Mouse (Mus musculus) mammary gland, adult 2 months (tissue): Measurements from ENCODE around the gene Clgn. TPM values are rescaled to one million over a fixed set of nuclear protein-coding genes. Genes with fewer than 3 reads are reported as not detected.

ENCODE experiments used
- polyA plus RNA-seq: library from polyadenylated mRNA; depleted of rRNA; stranded (reverse); fragments of >200 nt; gene quantifications from 2 replicates; pipeline ENCODE4 v1.2.3, GENCODE M21; 2012; ENCODE audit warnings: low replicate concordance; rRNA removed

Gene Clgn
- polyA plus RNA-seq = not detected in 2 replicates

GRCm38 (mm10) chr8:83389316-83390005 is at the start of gene Clgn:
Gene Clgn (plus strand): TSS chr8:83389867.

DNA sequence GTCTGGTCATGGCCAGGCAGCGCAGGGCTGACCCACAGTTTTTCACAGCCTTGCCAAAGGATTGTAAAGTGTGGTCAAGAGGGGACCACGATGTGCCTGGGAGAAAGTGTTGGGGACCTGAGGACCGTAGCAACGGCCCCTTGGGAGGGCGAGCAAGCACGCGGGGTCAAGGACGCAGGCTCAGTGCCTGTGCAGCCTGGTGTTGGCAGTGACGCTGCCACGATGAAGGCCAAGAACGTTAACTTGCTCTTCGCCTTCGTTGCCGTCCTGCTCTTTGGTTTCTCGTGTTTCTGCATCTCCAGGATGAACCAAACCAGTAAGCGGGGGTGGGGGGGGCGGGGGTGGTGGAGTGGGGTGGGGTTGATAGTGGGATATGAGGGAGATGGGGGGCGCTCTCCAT is 41.4 kb upstream of the Clgn start, which contains the start of gene Mgat4d:
TSS of gene Mgat4d (plus strand) at position 209 of the 400 bp plus-strand sequence.

DNA sequence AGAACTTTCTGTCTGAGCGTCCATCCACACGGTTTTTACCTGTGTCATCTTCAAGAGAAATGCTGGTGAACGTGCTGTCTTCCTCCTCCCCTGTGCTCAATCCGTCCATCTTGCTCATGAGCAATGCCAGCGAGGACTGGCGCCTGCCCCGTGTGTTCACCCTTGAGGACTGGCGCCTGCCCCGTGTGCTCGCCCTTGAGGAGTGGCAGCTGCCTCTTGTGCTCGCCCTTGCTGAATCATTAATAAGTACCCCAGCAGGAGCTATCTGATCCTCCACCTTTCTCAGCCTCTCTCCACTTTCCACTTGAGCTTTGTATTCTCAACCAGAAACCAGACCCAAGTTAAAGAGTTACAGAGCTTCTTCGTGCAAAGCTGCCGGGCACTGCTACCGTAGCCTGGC is 68.6 kb downstream of the Clgn start, which contains the start of gene Scoc:
TSS of gene Scoc (minus strand) at position 170 of the 400 bp plus-strand sequence.

Other genes starting within 250 kb of the Clgn start
- 7.0 and 11.4 TPM in 2 replicates for gene Tbc1d9, start 224.5 kb upstream of the Clgn start, polyA plus RNA-seq
- 0.32 and 2.3 TPM in 2 replicates for gene Gm10645, start 223.7 kb upstream of the Clgn start, polyA plus RNA-seq
- gene Ucp1, start 99.5 kb upstream of the Clgn start, polyA plus RNA-seq = 110 and 958 TPM in 2 replicates
- 2.5 and 6.7 TPM in 2 replicates for gene Elmod2, start 57.4 kb upstream of the Clgn start, polyA plus RNA-seq
- gene Mgat4d, start 41.4 kb upstream of the Clgn start, polyA plus RNA-seq = not detected in 2 replicates
- gene Scoc, start 68.5 kb downstream of the Clgn start, polyA plus RNA-seq = 2.9 and 8.0 TPM in 2 replicates
- gene Olfr370, start 145.9 kb downstream of the Clgn start, polyA plus RNA-seq = not detected in 2 replicates
- gene Ndufb7, start 176.8 kb downstream of the Clgn start, polyA plus RNA-seq = 442 and 514 TPM in 2 replicates
- 844 and 1,093 TPM in 2 replicates for gene Tecr, start 218.1 kb downstream of the Clgn start, polyA plus RNA-seq
- gene Dnajb1, start 218.3 kb downstream of the Clgn start, polyA plus RNA-seq = 28.9 and 29.1 TPM in 2 replicates